Mouse (Mus musculus) heart, embryonic 10.5 days (tissue): ENCODE data around the gene Ctu2. TPM values are rescaled to one million over a fixed set of nuclear protein-coding genes. Genes with fewer than 3 reads are reported as not detected.

Source experiments
- DNase-seq: peaks from one replicate; pipeline ENCODE4 v3.0.0-alpha.2; 2017; ENCODE audit warnings: low spot score
- H3K27ac ChIP-seq: fragments of 300-500 bp; sonication (generic); 2 replicates; pipeline ENCODE4 v1.5.1; 2016; ENCODE audit warnings: mild to moderate bottlenecking
- H3K27me3 ChIP-seq: fragments of 300-500 bp; sonication (generic); 2 replicates; pipeline ENCODE4 v1.6.1; 2016; ENCODE audit warnings: mild to moderate bottlenecking; ENCODE audit not compliant: poor library complexity, insufficient read depth, severe bottlenecking
- H3K36me3 ChIP-seq: fragments of 300-500 bp; sonication (generic); 2 replicates; pipeline ENCODE4 v1.6.1; 2016; ENCODE audit warnings: mild to moderate bottlenecking, moderate library complexity
- H3K4me1 ChIP-seq: fragments of 300-500 bp; sonication (generic); 2 replicates; pipeline ENCODE4 v1.6.1; 2016; ENCODE audit warnings: mild to moderate bottlenecking
- H3K4me3 ChIP-seq: fragments of 300-500 bp; sonication (generic); 2 replicates; pipeline ENCODE4 v1.5.1; 2016; ENCODE audit warnings: mild to moderate bottlenecking, moderate library complexity
- H3K9me3 ChIP-seq: fragments of 300-500 bp; sonication (generic); 2 replicates; pipeline ENCODE4 v1.6.1; 2016; ENCODE audit warnings: mild to moderate bottlenecking, moderate library complexity
- WGBS: fragments of 180-500 bp; shearing (Covaris S2); methylation state at CpG from one replicate; pipeline ENCODE4 v1.1.7; 2016; 5-methylcytosine and 5-hydroxymethylcytosine counted together
- polyA plus RNA-seq: library from polyadenylated mRNA; unstranded; fragments of >200 nt; fragmentation: Nextera tagmentation; extraction: Ambion mirVana; gene quantifications from 2 replicates; pipeline ENCODE4 v1.2.1, GENCODE M21; 2016

Gene Ctu2
- 40.5 and 45.9 TPM in 2 replicates for polyA plus RNA-seq

DNA sequence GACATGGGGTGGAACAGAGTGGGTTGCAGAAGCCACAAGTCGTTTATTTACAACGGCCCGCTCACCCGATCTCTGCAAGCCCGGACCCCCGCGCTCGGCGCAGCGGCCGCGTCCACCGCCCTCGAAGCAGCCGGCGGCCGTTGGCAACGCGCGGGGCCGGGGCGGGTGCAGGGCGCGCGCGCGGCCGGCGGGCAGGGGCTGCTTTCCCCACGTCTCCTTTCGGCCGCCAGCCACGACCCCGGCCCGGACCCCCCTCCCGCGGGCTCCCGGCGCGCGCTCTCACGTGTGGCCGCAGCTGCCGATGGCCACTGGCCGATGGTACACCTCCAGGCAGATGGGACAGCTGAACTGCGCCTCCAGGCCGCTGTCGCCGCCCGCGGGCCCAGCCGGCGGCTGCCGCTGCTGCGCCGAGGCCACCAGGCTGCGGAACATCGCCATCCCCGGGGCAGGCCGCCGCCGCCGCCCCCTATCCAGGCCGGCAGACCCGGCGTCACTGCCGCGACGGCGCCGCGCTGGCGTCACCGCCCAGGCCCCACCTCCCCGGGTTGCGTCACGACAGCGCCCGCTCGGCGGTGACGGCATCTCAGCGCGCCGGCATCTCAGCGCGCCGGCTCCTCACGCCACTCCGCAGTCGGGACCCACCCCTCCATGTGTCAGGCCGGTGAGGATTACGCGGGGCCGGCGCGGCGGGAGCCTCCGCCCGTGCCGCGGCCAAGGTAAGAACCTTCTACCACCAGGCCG, at the start of gene Ctu2, which contains the start of gene Rnf166:
TSS of gene Ctu2 (plus strand) at position 564 of the 741 bp plus-strand sequence.
TSS of gene Rnf166 (minus strand) at position 485 of the 741 bp plus-strand sequence.
- WGBS, result under 1% methylated on average over 103 of the region's 103 CpGs
- Histone ChIP-seq H3K36me3 (peaks cover 60% of the 10 kb centered on the region), H3K4me3 (peak within 1 kb of the TSS; percentile 98), H3K27ac (peak within 1 kb of the TSS; percentile 92), H3K27me3 (no peaks in the 10 kb centered on the region), H3K9me3 (no peaks in the 10 kb centered on the region), H3K4me1 (peaks cover 28% of the 10 kb centered on the region)
- DNase-seq, result peak; percentile 93

DNA sequence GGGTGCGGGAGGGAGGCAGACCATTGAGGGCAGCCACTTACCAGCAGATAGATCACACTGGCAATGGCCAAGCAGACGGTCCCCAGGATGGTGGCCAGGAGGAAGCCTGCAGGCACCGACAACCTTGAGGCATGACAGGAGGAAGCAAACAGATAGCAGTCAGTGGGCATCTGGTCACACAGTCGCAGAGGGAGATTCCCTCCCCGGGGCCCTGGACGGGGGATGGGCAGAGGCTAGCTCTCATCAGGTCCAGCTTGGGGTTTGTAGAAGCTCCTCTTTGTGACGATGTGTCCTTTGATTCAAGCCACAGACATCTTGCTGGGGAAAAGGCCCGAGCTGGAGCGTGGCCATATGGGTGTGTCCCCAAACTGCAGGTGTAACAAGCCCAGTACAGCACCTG, 49.8 kb upstream of the Ctu2 start:
- no peak overlapping the region for H3K4me3 ChIP-seq
- no peaks in the 10 kb centered on the region for H3K27me3 ChIP-seq
- DNase-seq, result no peak
- H3K4me1 ChIP-seq, result peaks cover 26% of the 10 kb centered on the region
- H3K9me3 ChIP-seq, result no peaks in the 10 kb centered on the region
- H3K36me3 ChIP-seq, result peaks cover 41% of the 10 kb centered on the region
- WGBS, result 61% methylated on average over 9 of the region's 9 CpGs
- no peak overlapping the region for H3K27ac ChIP-seq

DNA sequence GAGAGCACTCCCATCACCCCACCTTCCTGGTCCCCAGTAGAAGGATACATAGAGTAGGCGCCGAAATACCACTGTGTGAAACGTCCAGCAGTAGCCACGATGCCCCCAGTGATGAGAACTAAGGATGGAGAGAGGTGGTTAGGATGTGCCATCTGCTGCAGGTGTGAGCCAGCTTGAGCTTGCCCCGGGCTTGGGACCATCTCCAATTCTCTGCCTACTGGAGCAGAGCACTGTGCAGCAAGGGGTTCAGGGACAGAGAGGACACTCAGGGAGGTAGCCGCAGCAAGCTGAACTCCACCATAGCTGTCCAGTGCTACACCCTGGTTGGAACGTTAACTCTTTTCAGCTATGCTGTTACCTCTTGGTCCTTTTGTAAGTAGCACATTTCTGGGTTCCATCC, 48.3 kb upstream of the Ctu2 start:
- Histone ChIP-seq H3K36me3 (peaks cover 41% of the 10 kb centered on the region), H3K9me3 (no peaks in the 10 kb centered on the region), H3K27ac (no peak overlapping the region), H3K4me1 (peaks cover 41% of the 10 kb centered on the region), H3K4me3 (no peak overlapping the region), H3K27me3 (no peaks in the 10 kb centered on the region)
- DNase-seq, result no peak
- 84% methylated on average over 7 of the region's 7 CpGs for WGBS

DNA sequence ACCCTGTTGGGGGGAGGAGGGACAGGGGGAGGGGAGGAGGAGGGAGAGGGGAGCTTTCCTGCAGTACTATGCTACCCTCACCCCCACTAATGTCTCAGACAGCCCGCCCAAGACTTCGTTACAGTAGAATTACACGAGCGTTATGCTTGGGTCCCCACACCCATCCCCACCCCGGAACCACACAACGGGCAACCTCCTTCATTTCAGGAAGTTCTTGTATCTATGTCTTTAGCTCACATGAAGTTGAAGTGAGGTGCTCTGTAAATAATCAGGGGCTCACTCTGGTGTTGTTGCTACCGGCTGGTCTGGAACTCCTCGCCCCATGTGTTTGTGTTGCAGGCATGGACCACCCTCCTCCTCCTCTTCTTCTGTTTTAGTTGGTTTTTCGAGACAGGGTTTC, 47.8 kb upstream of the Ctu2 start:
- H3K4me1 ChIP-seq, result peaks cover 46% of the 10 kb centered on the region
- H3K9me3 ChIP-seq, result no peaks in the 10 kb centered on the region
- H3K4me3 ChIP-seq, result no peak overlapping the region
- peaks cover 39% of the 10 kb centered on the region for H3K36me3 ChIP-seq
- 86% methylated on average over 9 of the region's 9 CpGs for WGBS
- DNase-seq, result no peak
- no peaks in the 10 kb centered on the region for H3K27me3 ChIP-seq
- no peak overlapping the region for H3K27ac ChIP-seq

DNA sequence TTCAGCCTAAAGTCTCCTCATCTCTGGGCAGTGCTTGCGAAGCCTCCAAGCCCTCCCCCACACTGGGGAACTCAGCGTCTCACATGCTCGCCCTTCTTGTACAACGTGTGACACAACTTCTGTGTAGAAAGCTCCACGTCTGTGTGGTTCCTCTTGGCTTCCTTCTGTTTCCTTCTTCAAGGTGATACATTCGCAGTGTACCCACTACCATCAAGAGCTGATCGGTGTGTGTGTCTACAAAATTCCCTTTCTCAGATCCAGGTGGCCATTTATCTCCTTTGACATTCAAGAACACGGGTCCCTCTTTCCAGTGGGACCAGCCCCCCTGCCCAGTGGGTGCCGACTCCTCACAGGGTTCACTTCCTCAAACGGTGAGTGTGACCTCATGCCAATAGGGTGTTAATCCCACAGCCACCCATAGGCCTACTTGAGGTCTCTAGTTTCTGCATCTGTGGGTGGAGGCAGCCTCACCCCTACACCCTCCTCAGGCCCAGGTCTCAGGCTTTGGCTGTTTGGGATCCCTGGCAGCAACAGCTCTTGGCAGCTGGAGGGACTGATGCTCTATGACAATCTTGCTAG, 45.8 kb upstream of the Ctu2 start:
- no peak overlapping the region for H3K4me3 ChIP-seq
- no peaks in the 10 kb centered on the region for H3K27me3 ChIP-seq
- no peak overlapping the region for H3K27ac ChIP-seq
- H3K36me3 ChIP-seq, result peaks cover 44% of the 10 kb centered on the region
- H3K9me3 ChIP-seq, result no peaks in the 10 kb centered on the region
- DNase-seq, result no peak
- peaks cover 40% of the 10 kb centered on the region for H3K4me1 ChIP-seq
- WGBS, result 78% methylated on average over 10 of the region's 10 CpGs

GRCm38 (mm10) chr8:122430646-122431045, 45.3 kb upstream of the Ctu2 start:
- no peak for DNase-seq
- H3K36me3 ChIP-seq, result peaks cover 45% of the 10 kb centered on the region
- H3K4me3 ChIP-seq, result no peak overlapping the region
- H3K9me3 ChIP-seq, result no peaks in the 10 kb centered on the region
- H3K27me3 ChIP-seq, result no peaks in the 10 kb centered on the region
- H3K4me1 ChIP-seq, result peaks cover 40% of the 10 kb centered on the region
- WGBS, result 81% methylated on average over 3 of the region's 3 CpGs
- H3K27ac ChIP-seq, result no peak overlapping the region

- H3K4me1 ChIP-seq, result peaks cover 40% of the 10 kb centered on the region
- peaks cover 49% of the 10 kb centered on the region for H3K36me3 ChIP-seq
- 37% methylated on average over 18 of the region's 18 CpGs for WGBS
- peak overlapping the region; percentile 91 for H3K27ac ChIP-seq
- no peaks in the 10 kb centered on the region for H3K9me3 ChIP-seq
- H3K4me3 ChIP-seq, result peak overlapping the region; percentile 71
- H3K27me3 ChIP-seq, result no peaks in the 10 kb centered on the region
- DNase-seq, result no peak
These were observed 44.1 kb upstream of the Ctu2 start for GRCm38 (mm10) chr8:122431694-122432442.

GRCm38 (mm10) chr8:122432443-122433268, 43.3 kb upstream of the Ctu2 start, which contains the start of gene Cyba:
Cyba (minus strand) TSS chr8:122432930.
- peaks cover 43% of the 10 kb centered on the region for H3K4me1 ChIP-seq
- WGBS, result 4% methylated on average over 45 of the region's 45 CpGs
- H3K27ac ChIP-seq, result peak within 1 kb of the TSS; percentile 91
- no peaks in the 10 kb centered on the region for H3K9me3 ChIP-seq
- no peaks in the 10 kb centered on the region for H3K27me3 ChIP-seq
- H3K36me3 ChIP-seq, result peaks cover 49% of the 10 kb centered on the region
- H3K4me3 ChIP-seq, result peak within 1 kb of the TSS; percentile 71
- DNase-seq, result peak; percentile 84

DNA sequence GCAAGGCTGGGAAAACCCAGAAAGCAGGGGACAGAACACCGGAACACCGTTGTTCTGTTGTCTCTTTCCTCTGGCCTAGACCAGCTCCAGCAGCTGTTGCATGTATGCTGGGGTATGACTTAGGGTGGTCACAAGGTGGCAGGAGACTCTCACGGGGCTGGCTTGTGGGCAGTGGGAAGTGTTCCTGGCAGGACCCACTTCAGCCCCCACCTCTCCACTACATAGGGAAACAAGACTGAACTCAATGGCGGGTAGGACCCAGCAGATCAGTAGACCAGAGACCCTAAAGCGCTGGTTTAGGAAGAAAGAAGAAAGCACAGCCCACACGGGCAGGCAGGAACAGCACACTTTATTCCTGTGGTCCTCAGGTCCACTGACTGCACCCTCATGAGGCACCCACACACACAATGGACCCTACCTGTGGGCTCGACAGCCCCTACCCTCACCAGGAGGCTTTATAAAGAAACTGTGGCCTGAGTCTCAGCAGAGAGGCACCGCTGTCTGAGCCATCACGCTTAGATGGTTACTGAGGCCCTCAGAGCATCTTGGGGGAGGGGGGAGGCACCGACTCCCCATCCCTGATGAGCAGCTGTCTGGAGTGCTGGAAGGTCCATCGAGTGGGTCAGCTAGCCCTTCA, 42.6 kb upstream of the Ctu2 start:
- H3K4me1 ChIP-seq, result peaks cover 50% of the 10 kb centered on the region
- H3K36me3 ChIP-seq, result peaks cover 55% of the 10 kb centered on the region
- H3K27me3 ChIP-seq, result no peaks in the 10 kb centered on the region
- no peaks in the 10 kb centered on the region for H3K9me3 ChIP-seq
- 65% methylated on average over 11 of the region's 11 CpGs for WGBS
- H3K27ac ChIP-seq, result peak overlapping the region; percentile 91
- no peak for DNase-seq
- peak overlapping the region; percentile 71 for H3K4me3 ChIP-seq

DNA sequence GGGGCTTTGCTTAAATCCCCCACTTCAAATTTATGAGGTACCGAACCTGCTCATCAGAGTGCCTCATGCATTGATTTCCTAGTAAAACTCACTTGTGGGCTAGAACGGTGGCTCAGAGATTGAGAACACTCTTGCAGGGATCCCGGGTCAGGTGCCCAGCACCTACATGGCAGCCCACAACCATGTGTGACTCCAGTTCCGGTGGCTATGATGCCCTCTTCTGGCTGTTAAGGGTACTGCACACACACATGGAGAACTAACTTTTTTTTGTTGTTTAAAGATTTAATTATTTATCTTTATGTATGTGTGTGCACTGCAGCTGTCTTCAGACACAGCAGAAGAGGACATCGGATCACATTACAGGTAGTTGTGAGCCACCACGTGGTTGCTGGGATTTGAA, 40.6 kb upstream of the Ctu2 start:
- peaks cover 67% of the 10 kb centered on the region for H3K36me3 ChIP-seq
- H3K4me3 ChIP-seq, result no peak overlapping the region
- H3K27ac ChIP-seq, result no peak overlapping the region
- H3K4me1 ChIP-seq, result peaks cover 49% of the 10 kb centered on the region
- H3K9me3 ChIP-seq, result no peaks in the 10 kb centered on the region
- no peak for DNase-seq
- 88% methylated on average over 6 of the region's 6 CpGs for WGBS
- no peaks in the 10 kb centered on the region for H3K27me3 ChIP-seq

DNA sequence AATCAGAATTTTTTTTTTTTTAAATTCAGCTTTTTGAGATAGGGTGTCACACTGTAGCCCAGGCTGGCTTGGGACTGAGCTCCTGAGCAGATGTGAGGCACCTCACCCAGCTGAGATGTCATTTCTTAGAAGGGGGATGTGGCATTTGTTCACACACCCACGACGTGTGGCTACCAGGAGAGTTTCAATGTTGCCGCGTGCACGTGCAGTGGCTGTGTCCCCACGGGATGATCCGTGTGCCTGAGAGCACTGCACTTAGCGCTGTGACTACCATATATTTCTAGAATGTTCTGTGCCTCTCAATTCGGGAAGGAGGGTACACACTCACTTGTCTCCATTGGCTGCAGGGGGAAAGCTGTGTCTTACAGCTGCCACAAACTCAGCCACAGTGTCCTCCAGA, 39.8 kb upstream of the Ctu2 start:
- DNase-seq, result no peak
- WGBS, result 94% methylated on average over 9 of the region's 9 CpGs
- Histone ChIP-seq H3K27me3 (no peaks in the 10 kb centered on the region), H3K9me3 (no peaks in the 10 kb centered on the region), H3K36me3 (peaks cover 65% of the 10 kb centered on the region), H3K4me1 (peaks cover 44% of the 10 kb centered on the region), H3K4me3 (no peak overlapping the region), H3K27ac (no peak overlapping the region)

DNA sequence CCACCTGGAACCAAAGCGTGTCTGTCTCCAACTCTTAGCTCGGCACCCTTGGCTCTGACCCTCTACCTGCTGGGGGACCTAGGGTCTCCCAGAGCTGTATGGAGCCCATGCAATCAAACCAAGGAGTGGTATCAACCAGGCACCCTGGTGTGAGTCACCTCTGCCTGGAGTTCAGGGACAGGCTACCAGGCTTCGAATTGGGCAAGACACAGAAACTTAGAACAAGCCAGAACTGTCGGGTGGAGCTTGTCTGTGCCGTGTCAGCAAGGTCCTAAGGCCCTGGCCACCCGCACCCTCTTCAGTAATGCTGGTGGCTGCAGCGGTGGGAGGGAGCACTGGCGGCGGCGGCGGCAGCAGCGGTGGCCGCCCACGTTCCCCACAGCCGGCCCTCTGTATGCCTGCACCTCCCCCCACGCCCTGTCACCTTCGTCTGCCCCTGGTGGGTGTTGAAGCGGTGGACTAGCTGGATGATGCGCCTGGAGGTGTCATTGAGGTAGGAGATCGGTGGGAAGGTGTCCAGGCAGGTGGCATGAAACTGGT, 39.3 kb upstream of the Ctu2 start:
- DNase-seq, result no peak
- Histone ChIP-seq H3K27me3 (no peaks in the 10 kb centered on the region), H3K36me3 (peaks cover 65% of the 10 kb centered on the region), H3K4me3 (no peak overlapping the region; the same call in 1 of the 2 replicates), H3K4me1 (peaks cover 38% of the 10 kb centered on the region), H3K9me3 (no peaks in the 10 kb centered on the region), H3K27ac (no peak overlapping the region)
- 79% methylated on average over 20 of the region's 20 CpGs for WGBS
